Mouse (Mus musculus) heart, embryonic 10.5 days (tissue): ENCODE results near the gene Spata7. TPM values are rescaled to one million over a fixed set of nuclear protein-coding genes. Genes with fewer than 3 reads are reported as not detected.
A peak's percentile ranks its signal among the peaks of the same experiment; 100 is the strongest.
"Not testable (repeated sequence)": the region's sequence is repeated elsewhere in the genome, so short reads cannot be mapped to it uniquely, and the experiment has no call there.

Source experiments
- DNase-seq: peaks from one replicate; pipeline ENCODE4 v3.0.0-alpha.2; 2017; ENCODE audit warnings: low spot score
- H3K27ac ChIP-seq: fragments of 300-500 bp; sonication (generic); 2 replicates; pipeline ENCODE4 v1.5.1; 2016; ENCODE audit warnings: mild to moderate bottlenecking
- H3K27me3 ChIP-seq: fragments of 300-500 bp; sonication (generic); 2 replicates; pipeline ENCODE4 v1.6.1; 2016; ENCODE audit warnings: mild to moderate bottlenecking; ENCODE audit not compliant: poor library complexity, insufficient read depth, severe bottlenecking
- H3K36me3 ChIP-seq: fragments of 300-500 bp; sonication (generic); 2 replicates; pipeline ENCODE4 v1.6.1; 2016; ENCODE audit warnings: mild to moderate bottlenecking, moderate library complexity
- H3K4me1 ChIP-seq: fragments of 300-500 bp; sonication (generic); 2 replicates; pipeline ENCODE4 v1.6.1; 2016; ENCODE audit warnings: mild to moderate bottlenecking
- H3K4me3 ChIP-seq: fragments of 300-500 bp; sonication (generic); 2 replicates; pipeline ENCODE4 v1.5.1; 2016; ENCODE audit warnings: mild to moderate bottlenecking, moderate library complexity
- H3K9me3 ChIP-seq: fragments of 300-500 bp; sonication (generic); 2 replicates; pipeline ENCODE4 v1.6.1; 2016; ENCODE audit warnings: mild to moderate bottlenecking, moderate library complexity
- WGBS: fragments of 180-500 bp; shearing (Covaris S2); methylation state at CpG from one replicate; pipeline ENCODE4 v1.1.7; 2016; 5-methylcytosine and 5-hydroxymethylcytosine counted together
- polyA plus RNA-seq: library from polyadenylated mRNA; unstranded; fragments of >200 nt; fragmentation: Nextera tagmentation; extraction: Ambion mirVana; gene quantifications from 2 replicates; pipeline ENCODE4 v1.2.1, GENCODE M21; 2016

The Spata7 gene
- 12.2 and 14.2 TPM in 2 replicates for polyA plus RNA-seq

DNA sequence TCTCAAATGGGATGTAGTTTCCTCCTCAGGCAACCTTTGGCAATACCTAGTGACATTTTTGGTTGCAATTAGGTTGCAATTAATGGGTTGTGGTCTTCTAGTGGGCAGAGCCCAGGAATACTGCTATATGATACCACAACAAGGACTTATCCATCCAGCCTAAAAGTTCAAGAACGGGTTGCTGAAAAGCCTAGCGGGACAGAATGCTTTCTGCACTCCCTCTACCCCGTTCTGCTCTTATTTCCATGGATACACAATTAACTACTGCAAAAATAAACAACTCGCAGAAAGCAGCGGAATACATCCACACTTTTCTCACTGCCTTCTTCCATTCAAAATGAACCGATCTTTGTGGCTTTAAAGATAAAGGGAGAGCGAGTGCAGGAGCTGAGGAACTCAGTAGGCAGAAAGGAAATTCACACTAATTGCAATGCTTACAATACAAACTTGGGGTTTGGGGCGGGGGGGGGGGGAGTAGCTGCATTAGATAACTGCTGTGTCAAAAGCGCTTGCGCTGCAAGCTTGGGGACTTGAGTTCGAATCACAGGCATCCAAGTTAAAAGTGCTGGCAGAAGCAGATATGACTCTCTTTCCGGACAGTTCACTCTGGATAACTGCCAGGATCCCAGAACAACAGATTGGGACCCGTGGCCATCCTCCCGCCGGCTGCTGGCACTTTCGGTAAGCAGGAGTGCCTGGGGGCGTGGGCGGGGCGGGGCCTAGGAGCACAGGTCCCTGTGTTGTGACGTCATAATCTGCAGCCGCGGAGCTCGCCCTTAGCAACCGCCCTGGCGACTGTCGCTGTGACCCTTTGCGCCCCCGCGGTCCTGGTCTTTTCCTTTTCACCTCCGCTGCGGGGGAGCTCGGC lies at the start of gene Spata7:
Gene Spata7, plus strand, starts transcription at position 766 of the 868 bp plus-strand sequence.
- Histone ChIP-seq H3K4me3 (peak within 1 kb of the TSS; percentile 87), H3K36me3 (0 out of 2 replicates have a peak, but pooled peaks cover under 1% of the 10 kb centered on the region), H3K4me1 (peaks cover 5% of the 10 kb centered on the region), H3K27me3 (no peaks in the 10 kb centered on the region), H3K9me3 (no peaks in the 10 kb centered on the region), H3K27ac (peak within 1 kb of the TSS; percentile 87)
- WGBS: 2% methylated on average over 32 of the region's 32 CpGs
- DNase-seq: peak; percentile 96

DNA sequence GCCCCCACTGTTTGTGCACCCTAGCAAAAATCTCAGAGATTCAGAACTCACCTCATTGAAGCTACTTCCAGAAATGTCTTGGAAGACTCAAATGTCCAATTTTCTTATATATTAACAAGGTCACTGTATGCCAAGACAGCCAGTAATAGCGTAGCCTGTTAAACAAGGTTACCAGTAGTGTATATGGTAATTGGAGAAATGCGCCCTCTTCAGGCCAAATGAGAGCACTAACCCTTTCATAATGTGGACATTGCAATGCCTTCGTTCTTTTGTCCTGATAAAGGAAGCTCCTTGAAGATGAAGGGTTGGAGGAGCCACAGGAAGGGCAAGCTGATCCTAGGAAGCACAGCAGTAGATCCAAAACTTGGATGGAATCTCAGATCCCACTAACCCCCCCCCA lies 42.7 kb upstream of the Spata7 start:
- 41% methylated on average over 3 of the region's 3 CpGs for WGBS
- Histone ChIP-seq H3K27me3 (no peaks in the 10 kb centered on the region), H3K4me1 (no peaks in the 10 kb centered on the region), H3K36me3 (no peaks in the 10 kb centered on the region), H3K9me3 (no peaks in the 10 kb centered on the region), H3K4me3 (no peak overlapping the region), H3K27ac (no peak overlapping the region)
- no peak for DNase-seq

DNA sequence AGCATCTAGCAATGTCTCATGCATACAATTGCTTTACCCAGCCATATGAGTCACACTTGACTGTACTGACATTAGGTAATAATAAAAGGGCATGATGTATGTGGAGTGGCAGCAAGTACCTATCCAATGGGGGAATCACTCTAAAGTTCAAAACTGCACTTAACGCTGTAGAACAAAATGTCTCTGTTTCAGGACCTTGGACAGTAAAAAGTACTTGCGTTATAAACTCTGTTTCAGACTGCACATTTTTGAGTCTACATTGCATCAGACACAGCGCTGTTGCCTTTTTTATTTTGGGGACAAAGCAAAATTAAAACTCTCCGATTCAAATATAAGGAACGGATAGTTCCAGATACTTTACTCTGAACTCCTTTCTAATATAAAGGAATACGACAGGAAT lies 39.4 kb upstream of the Spata7 start:
- H3K36me3 ChIP-seq: no peaks in the 10 kb centered on the region
- no peak overlapping the region for H3K4me3 ChIP-seq
- H3K4me1 ChIP-seq: no peaks in the 10 kb centered on the region
- 61% methylated on average over 6 of the region's 6 CpGs for WGBS
- DNase-seq: no peak
- H3K27me3 ChIP-seq: no peaks in the 10 kb centered on the region
- no peak overlapping the region for H3K27ac ChIP-seq
- H3K9me3 ChIP-seq: peaks cover 5% of the 10 kb centered on the region; the same call in 1 of the 2 replicates

DNA sequence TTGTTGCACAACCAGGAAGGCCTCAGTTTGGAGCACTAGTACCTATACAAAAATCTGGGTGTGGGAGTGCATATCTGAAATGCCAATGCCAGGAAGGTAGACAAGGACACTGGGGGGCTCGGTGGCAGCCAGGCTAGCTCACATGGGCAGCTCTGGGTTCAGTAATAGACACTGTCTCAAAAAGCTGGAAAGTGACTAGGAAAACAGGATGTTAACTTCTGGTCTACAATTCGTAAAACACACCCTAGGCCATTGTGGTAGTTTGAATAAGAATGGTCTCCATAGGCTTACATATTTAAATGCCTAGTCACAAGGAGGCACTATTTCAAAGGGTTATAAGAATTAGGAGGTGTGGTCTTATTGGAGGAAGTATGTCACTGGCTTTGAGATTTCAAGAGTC lies 36.9 kb upstream of the Spata7 start:
- H3K27ac ChIP-seq: no peak overlapping the region

DNA sequence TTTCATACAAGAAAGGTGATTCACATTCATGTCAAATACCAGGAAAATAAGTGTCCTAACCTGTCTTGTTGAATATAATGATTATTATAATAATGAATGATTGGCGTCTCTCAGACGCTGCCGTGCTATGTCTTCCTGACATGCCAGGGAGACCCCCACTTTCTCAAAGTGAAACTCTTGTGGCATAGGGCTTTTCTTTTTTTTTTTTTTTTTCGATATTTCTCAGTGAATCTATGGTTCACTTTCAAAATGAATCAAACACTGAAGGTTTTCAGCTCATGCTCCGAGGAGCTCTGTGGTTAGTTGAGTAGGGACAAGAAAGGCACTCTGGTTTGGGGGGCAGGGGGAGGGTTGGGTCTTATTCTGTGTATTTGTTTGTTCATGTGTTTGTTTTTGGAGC lies 27.1 kb upstream of the Spata7 start:
- no peaks in the 10 kb centered on the region for H3K36me3 ChIP-seq
- H3K4me3 ChIP-seq: no peak overlapping the region
- no peaks in the 10 kb centered on the region; the same call in 1 of the 2 replicates for H3K9me3 ChIP-seq
- 82% methylated on average over 5 of the region's 5 CpGs for WGBS
- peak overlapping the region; percentile 79; the same call in 1 of the 2 replicates for H3K27ac ChIP-seq
- H3K27me3 ChIP-seq: no peaks in the 10 kb centered on the region
- H3K4me1 ChIP-seq: peaks cover 5% of the 10 kb centered on the region; the same call in 1 of the 2 replicates
- no peak for DNase-seq

More for the DNA sequence above, 36.9 kb upstream of the Spata7 start:
- WGBS: 79% methylated on average over 2 of the region's 2 CpGs
- Histone ChIP-seq H3K9me3 (peaks cover 5% of the 10 kb centered on the region; the same call in 1 of the 2 replicates), H3K4me1 (no peaks in the 10 kb centered on the region), H3K4me3 (no peak overlapping the region), H3K36me3 (no peaks in the 10 kb centered on the region), H3K27me3 (no peaks in the 10 kb centered on the region)
- no peak for DNase-seq

DNA sequence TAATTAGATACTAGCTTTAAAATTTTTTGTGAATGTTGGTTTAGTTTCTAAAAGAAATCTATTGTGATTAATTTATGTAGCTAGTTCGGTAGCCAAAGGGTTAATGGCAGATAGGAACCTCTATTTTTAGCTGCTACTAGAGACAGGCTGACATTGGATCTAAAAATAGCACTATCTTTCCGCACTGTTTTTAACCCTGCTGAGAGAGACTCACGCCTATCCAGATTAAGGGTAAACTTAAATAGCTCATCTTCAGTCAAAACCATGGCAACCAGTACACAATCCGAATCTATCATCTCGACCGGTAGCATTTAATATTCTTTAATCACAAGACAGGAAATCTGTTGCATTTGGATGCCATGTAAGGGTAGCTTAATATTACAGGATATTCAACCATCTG lies 25.8 kb upstream of the Spata7 start:
- no peak for DNase-seq
- 18% methylated on average over 6 of the region's 6 CpGs for WGBS

DNA sequence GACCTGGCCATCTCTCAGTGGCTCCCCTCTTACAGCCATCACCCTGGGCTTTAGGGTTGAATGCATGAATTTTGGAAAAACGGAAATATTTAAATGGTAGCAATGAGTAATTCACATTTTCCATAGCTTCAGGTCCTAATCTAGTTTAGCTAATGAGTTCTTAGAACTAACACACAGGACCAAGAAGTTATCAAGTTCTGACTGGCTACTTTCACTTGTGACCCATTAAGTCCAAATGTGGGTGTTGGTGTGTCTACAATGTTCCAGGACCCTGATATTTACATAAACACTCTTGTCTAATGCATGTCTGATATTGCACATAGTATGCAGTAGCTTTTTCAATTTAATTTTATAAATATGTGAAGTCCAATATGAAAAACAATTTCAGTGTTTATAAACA lies 22.7 kb upstream of the Spata7 start:
- WGBS: 66% methylated on average over 1 of the region's 1 CpGs
- Histone ChIP-seq H3K4me1 (peaks cover 5% of the 10 kb centered on the region; the same call in 1 of the 2 replicates), H3K27me3 (no peaks in the 10 kb centered on the region), H3K27ac (no peak overlapping the region), H3K36me3 (no peaks in the 10 kb centered on the region), H3K4me3 (no peak overlapping the region), H3K9me3 (no peaks in the 10 kb centered on the region)
- DNase-seq: no peak

More for the DNA sequence above, 25.8 kb upstream of the Spata7 start:
- no peaks in the 10 kb centered on the region for H3K27me3 ChIP-seq
- H3K4me1 ChIP-seq: peaks cover 5% of the 10 kb centered on the region; the same call in 1 of the 2 replicates
- H3K27ac ChIP-seq: peak overlapping the region; percentile 79; the same call in 1 of the 2 replicates
- no peaks in the 10 kb centered on the region for H3K36me3 ChIP-seq
- H3K4me3 ChIP-seq: no peak overlapping the region
- H3K9me3 ChIP-seq: no peaks in the 10 kb centered on the region

DNA sequence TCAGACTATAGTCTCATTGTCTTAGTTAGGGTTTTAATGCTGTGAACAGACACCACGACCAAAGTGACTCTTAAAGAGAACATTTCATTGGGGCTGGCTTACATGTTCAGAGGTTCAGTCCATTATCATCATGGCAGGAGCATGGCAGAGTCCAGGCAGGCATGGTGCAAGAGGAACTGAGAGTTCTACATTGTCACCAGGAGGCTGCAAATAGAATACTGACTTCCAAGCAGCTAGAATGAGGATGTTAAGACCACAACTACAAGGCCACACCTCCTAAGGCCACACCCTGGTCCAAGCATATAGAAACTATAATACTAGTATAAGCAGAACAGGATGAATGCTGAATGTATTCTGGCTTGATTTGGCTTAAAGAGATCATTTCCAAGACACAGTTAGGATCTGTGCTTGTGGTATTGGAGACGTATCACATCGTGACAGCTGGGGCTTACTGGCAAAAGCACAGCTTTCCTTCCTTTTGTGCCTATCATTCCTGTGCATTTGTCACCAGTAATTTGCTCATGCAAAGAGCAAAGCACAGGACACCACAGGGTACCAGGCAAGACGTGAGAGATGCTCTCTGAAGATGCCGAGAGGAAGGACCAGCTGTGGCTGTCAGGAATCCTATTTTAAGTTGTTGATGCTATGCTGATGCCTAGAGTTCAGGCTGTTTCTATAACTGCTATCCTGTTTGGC lies 21.2 kb upstream of the Spata7 start:
- no peaks in the 10 kb centered on the region for H3K9me3 ChIP-seq
- peaks cover under 1% of the 10 kb centered on the region; the same call in 1 of the 2 replicates for H3K4me1 ChIP-seq
- no peaks in the 10 kb centered on the region for H3K36me3 ChIP-seq
- H3K27me3 ChIP-seq: no peaks in the 10 kb centered on the region
- H3K4me3 ChIP-seq: no peak overlapping the region
- H3K27ac ChIP-seq: no peak overlapping the region
- DNase-seq: no peak
- WGBS: 71% methylated on average over 5 of the region's 5 CpGs

DNA sequence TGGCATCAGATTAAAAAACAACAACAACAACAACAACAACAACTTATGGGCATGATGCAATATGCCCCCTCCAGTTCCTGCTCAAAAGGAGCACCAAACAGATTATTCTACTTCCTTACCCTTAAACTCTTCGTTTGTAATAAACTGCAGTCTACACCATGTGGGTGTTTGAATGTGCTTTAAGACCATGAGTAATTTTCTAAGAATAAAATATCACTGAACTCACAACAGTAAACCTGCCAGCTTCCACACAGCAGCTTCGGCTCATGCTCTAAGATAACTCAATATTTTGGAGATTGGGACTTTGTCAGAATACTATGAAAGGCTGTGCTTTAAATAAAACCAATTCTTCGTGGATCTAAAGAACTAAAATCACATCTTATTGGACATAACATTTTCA lies 17.6 kb upstream of the Spata7 start:
- 82% methylated on average over 3 of the region's 3 CpGs for WGBS
- Histone ChIP-seq H3K4me1 (no peaks in the 10 kb centered on the region), H3K36me3 (no peaks in the 10 kb centered on the region), H3K27me3 (no peaks in the 10 kb centered on the region), H3K9me3 (no peaks in the 10 kb centered on the region), H3K4me3 (no peak overlapping the region), H3K27ac (no peak overlapping the region)
- DNase-seq: no peak

DNA sequence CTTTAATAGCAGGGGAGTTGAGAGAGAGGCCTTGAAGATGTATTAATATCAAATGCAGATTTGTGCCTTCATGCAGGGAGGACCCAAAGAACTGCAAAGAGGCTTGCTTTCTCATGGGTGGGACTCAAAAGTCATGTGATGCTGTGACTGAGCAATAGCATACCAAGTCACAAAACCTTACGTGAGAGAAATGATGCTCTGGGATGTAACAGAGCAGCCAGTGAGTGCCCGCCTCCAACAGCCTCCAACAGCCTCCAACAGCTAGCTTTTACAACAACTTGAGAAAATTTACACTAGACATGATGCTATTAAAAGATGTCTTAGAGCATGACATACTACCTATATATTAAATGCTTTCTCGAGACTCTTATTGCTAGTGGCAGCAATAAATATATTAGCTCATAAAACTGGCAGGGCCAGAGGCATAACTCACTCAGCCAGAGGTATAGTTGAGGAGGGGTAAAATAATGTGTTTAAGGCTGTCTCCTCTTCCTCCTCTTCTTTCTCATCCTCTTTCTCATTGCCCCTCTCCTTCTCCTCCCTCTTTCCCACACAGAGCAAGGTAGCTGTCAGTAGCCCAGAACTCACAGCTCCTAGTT lies 12.9 kb upstream of the Spata7 start:
- no peak overlapping the region for H3K27ac ChIP-seq
- WGBS: 74% methylated on average over 3 of the region's 3 CpGs
- H3K4me1 ChIP-seq: no peaks in the 10 kb centered on the region
- DNase-seq: no peak
- no peaks in the 10 kb centered on the region for H3K27me3 ChIP-seq
- no peak overlapping the region for H3K4me3 ChIP-seq
- H3K36me3 ChIP-seq: no peaks in the 10 kb centered on the region
- H3K9me3 ChIP-seq: no peaks in the 10 kb centered on the region

DNA sequence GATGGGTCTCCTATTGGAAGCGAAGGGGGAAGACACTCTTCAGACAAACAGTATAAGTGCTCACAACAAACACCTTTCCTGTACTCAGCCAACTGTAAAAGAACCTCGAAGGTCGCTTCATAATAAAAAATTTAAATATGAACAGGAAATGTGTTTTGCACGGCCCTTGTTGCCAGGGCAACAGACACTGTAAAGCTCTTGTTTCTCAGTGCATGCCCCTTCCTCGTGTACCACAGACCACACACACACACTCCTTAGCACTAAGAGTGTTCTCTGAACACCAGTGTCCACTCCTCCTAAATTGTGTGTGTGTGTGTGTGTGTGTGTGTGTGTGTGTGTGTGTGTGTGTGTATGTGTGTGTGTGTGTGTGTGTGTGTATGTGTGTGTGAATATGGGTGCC lies 12.2 kb upstream of the Spata7 start:
- H3K27ac ChIP-seq: no peak overlapping the region
- H3K36me3 ChIP-seq: no peaks in the 10 kb centered on the region
- 75% methylated on average over 5 of the region's 5 CpGs for WGBS

DNA sequence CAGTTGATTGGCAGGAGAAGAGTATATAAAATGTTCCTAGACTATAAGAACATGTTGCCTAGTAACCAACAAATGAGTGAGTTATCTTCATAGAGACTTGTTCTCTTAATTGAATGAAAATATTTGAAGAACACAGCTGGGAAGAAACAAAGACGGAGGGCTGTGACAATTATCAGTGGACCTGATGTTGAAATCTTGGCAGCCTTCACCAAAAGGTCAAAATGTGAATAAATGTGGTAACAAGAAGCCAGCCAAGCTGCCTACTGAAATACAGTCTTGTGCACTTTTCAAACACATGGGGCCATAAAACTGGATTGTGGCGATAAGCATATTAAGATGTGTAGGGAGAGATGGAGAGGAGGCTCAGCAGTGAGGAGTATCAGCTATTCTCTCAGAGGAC lies 8.5 kb upstream of the Spata7 start:
- no peaks in the 10 kb centered on the region for H3K36me3 ChIP-seq
- H3K4me1 ChIP-seq: no peaks in the 10 kb centered on the region
- no peak overlapping the region for H3K27ac ChIP-seq
- H3K9me3 ChIP-seq: no peaks in the 10 kb centered on the region
- H3K4me3 ChIP-seq: no peak overlapping the region
- DNase-seq: no peak
- H3K27me3 ChIP-seq: no peaks in the 10 kb centered on the region
- 83% methylated on average over 2 of the region's 2 CpGs for WGBS

More for the DNA sequence above, 12.2 kb upstream of the Spata7 start:
- H3K4me1 ChIP-seq: no peaks in the 10 kb centered on the region
- no peaks in the 10 kb centered on the region for H3K27me3 ChIP-seq
- no peak for DNase-seq
- H3K4me3 ChIP-seq: no peak overlapping the region
- no peaks in the 10 kb centered on the region for H3K9me3 ChIP-seq

DNA sequence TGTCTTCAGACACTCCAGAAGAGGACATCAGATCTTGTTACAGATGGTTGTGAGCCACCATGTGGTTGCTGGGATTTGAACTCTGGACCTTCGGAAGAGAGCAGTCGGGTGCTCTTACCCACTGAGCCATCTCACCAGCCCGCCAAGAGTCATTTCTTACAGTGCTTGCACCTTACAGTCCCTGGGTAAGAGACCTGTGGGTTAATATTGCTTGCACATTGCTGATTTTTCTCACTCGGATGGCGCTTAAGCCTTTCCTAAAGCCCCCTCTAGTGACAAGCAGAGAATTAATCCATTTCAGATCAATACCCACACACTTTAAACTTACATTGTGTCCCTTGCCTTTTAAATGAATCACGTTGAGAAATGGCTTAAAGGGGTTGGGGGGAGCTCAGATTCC lies 7.0 kb upstream of the Spata7 start:
- not testable (repeated sequence) for DNase-seq, H3K27me3 ChIP-seq, H3K9me3 ChIP-seq, H3K36me3 ChIP-seq, H3K4me3 ChIP-seq, H3K27ac ChIP-seq, H3K4me1 ChIP-seq
- WGBS: 50% methylated on average over 6 of the region's 6 CpGs
